Mouse (Mus musculus): ENCODE data around the gene Ces2f.
"Not testable (repeated sequence)": the region's sequence is repeated elsewhere in the genome, so short reads cannot be mapped to it uniquely, and the experiment has no call there.

The Ces2f gene

DNA sequence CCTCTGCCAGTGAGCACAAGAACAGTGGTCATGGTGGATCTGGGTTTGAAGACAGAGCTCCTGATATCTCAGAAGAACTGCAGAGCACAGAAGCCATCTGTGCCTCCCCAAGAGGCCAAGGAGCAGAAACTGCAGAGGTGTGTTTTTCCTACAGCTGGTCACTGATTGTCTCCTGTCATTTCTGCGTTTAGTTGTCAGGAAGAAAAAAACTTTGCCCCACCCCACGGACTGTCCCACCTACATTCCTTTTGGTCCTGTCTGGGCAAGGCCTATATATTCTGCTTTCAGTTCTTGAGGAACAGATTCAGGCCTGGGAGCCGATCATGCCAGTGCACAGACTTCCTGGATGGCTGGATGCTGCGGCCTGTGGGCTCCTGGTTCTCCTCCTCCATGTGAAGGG, at the start of gene Ces2f:
Gene Ces2f (plus strand): TSS at position 301 of the 400 bp plus-strand sequence.
- no peak for DNase-seq (ENCODE audit: low spot score)

DNA sequence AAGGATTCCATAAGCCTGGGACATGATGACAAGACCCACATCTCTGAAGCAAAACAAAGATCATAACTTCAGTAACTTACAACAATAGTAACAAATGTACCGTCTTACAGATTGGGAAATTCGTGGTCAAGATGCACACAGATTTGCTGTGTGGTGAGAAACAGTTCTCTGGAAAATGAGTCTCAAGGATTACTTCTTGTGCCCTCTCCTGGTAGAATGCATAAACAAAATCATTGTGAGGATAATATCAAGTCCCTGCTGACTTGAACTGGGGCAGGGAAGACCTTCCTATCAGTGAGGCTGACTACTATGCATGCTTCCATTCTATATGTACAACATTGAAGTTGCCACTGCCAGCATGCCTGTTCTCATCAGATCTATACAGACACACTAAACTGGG, 45.4 kb upstream of the Ces2f start:
- no peak for DNase-seq (ENCODE audit: low spot score)

DNA sequence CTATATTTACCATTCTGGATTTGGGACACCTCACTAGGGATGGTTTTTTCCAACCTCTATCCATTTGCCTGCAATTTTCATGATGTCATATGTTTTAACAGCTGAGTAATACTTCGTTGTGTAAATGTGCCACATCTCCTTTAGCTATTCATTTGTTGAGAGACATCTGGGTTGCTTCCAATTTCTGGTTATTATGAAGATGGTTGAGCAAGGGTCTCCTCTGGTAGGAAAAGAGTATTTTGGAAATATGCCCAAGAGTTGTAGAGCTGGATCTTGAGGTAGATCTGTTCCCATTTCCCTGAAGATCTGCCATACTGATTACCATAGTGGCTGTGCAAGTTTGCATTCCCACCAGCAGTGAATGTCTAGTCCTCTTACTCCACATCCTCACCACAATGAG, 40.0 kb upstream of the Ces2f start:
- no peak for DNase-seq (ENCODE audit: low spot score)

DNA sequence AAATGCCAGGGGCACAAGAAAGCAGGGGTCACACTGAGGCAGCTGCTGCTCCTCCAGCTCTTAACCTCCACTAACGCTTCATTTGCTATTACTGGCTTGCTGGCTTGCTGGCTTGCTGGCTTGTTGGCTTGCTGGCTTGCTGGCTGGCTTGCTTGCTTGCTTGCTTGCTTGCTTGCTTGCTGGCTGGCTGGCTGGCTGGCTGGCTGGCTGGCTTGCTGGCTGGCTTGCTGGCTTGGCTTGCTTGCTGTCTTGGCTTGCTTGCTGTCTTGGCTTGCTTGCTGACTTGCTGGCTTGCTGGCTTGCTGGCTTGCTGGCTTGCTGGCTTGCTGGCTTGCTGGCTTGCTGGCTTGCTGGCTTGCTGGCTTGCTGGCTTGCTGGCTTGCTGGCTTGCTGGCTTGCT, 38.1 kb upstream of the Ces2f start:
- not testable (repeated sequence) for DNase-seq (ENCODE audit: low spot score)

DNA sequence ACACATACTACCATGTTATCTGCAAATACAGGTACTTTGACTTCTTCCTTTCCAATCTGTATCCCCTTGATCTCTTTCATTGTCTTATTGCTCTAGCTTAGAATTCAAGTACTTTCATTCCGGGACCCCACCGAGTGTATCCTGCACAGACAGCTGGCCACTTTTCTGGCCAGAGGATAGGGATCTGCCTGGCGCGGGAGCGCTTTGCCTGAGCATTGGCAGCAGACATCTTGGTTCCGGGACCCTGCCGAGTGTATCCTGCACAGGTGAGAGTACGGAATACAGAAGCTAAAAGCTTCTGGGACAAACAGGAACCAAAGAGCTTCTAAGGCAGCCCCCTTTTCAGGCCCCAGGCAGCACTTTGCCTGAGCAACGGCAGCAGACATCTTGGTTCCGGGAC, 37.5 kb upstream of the Ces2f start:
- not testable (repeated sequence) for DNase-seq (ENCODE audit: low spot score)

DNA sequence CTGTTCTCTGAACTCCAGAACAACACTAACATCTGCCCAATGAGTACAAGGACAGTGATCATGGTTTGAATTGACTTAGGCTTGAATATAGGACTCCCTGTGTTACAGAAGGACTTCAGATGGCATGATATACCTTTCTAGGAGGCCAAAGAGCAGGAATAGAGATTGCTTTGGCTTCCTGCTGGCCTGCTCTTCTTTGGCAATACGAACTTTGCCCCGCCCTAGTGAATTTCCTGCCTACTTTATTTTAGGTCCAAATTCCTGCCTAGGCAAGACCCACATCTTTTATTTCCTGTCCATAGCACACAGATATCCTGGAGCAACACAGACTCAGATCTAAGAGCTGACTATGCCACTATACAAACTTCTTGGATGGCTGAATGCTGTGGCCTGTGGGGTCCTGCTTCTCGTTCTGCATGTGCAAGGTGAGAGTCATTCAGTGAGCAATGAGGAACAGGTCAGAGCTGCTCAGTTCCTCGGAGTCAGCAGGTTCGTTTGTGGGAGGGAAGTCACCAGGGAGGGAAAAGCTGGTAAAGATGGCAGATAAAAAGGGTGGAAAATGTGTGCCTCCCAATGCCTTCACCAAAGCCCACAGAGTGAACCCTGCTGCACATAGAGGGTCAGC, 21.1 kb upstream of the Ces2f start, which contains the start of gene Ces2e:
Gene Ces2e (plus strand): TSS at position 289 of the 625 bp plus-strand sequence.
- DNase-seq (ENCODE audit: low spot score) = no peak

DNA sequence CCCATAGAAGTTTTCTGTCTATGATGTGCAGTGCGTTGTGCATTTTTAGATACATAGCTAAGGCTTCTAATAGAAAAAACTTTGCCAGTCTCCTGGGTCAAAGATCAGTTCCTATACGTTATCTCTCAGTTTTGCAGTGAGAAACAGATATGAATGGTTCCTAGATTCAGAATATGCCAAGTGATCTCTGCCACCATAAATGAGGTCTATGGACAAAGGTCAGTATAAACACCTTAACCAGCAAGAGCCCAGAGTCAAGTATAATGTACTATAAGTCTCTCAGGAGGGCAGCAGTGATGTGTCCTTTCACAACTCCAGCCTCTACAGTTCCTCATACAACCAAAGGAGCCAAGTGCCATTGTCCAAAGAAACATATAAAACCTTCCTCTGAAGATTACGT, 19.9 kb upstream of the Ces2f start:
- DNase-seq (ENCODE audit: low spot score) = no peak

DNA sequence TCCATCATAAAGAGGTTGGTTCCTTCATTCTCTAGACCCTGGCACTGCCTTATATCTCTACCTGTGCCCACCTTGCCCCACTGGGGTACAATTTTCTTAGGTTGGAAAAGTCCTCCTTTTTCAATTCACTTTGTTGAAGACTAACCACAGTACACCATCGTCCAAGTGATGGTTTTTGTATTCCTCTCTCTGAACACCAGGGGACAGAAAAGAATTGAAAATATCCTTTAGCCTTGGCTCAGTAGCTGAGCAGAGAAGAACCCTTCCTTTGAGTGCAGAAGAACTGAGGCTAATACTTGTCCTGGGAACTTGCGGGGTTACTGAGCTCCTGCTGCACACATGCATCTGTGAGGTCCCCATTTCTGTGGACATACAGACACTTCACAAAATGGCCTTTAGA, 2.5 kb upstream of the Ces2f start:
- no peak for DNase-seq (ENCODE audit: low spot score)

DNA sequence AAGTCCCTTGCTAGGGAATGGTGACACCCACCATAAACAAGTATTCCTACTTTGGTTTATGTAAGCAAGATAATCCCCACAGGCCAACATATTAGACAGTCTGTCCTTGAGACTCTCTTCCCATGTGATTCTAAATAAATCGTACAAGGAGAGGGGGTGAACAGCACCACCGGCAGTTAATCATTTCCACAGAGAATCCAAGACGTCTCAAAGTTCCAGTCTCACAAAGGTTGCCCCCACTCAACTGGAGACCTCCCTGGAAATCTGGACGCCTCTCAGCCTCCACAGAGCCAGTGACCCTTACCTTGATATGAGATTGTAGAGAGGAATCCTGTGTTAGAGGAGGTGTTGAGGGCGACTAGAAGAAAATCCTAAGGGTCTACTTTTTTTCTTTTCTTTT, 1.9 kb downstream of the Ces2f start:
- DNase-seq (ENCODE audit: low spot score) = no peak

DNA sequence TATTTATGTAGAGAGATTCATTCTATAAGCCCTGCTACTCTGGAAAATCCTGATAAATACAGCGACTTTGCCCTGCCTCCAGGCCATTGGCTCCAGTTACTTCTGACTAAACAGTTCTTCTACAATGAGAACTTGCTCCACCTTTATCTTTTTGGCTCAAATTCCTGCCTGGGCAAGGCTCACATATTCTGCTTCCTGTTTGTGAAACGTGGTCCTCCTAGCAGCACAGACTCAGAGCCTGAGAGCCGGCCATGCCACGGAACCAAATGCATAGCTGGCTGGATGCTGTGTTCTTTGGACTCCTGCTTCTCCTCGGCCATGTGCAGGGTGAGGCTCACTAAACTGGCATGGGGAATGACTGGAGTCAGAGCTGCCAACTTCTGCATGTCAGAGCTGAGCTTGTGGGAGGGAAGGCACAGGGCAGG, 14.4 kb downstream of the Ces2f start, which contains the start of gene Ces2g:
Gene Ces2g (plus strand): TSS at position 182 of the 425 bp plus-strand sequence.
- DNase-seq (ENCODE audit: low spot score) = no peak

DNA sequence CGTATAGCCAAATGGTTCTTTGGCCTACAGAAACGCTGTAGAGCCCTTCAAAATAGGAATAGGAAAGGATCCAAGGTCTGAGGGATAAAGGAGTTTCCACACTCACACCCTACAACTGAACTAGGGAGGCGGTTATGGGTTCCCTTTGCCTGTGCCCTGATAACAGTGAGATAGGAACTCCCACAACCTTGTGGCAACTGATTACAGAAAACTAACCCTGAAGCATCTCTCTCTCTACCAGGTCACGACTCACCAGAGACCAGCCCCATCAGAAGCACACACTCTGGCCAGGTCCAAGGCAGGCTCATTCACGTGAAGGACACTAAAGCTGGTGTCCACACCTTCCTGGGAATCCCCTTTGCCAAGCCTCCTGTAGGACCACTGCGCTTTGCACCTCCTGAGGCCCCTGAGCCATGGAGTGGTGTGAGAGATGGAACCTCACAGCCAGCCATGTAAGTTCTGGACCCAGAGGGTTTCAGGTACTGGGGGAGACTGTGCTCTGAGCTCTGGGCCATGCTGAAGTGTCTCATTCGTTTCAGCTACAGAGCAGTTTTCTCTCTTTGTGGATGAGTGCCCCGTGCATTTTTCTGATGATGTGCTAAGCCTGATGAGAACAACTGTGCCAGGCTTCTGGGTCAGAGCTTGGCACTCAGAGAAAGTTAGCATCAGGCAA, 15.2 kb downstream of the Ces2f start:
- no peak for DNase-seq (ENCODE audit: low spot score)

DNA sequence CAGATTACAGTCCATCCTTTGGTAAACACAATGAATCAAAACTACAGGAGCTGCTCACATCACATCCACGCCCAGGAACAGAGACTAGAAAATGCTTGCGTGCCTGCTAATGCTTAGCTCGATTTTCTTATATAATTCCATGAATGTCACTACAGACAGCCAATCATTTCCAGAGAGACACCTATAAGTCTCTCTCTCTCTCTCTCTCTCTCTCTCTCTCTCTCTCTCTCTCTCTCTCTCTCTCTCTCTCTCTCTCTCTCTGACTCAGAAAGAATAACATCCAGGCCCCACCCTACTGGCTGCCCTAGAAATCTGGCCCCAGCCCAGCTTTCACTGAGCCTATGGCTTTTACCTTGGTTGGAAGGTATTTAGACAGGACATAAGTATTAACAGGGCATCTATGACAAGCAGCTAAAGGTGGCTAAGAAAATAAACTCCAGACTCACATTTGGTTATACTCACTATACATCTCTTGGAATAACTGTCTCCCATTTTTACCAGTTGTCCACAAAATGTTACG, 16.3 kb downstream of the Ces2f start:
- DNase-seq (ENCODE audit: low spot score) = no peak

DNA sequence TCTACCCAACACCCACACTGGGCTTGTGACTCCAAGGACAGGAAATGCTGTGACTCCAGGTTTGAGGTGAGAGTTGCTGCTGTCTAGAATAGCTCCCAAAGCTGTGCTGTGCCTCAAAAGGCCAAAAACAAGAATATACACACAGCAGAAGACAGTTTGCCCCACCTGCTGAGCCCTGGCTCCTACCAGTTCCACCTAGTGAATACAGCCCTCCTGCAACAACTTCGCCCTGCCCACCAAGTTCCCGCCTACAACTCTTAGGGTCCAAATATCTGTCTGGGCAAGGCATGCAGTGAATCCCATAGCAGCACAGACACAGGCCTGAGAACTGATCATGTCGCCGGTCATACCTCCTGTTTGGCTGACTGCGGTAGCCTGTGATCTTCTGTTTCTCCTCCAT, 37.0 kb downstream of the Ces2f start:
- no peak for DNase-seq (ENCODE audit: low spot score)

DNA sequence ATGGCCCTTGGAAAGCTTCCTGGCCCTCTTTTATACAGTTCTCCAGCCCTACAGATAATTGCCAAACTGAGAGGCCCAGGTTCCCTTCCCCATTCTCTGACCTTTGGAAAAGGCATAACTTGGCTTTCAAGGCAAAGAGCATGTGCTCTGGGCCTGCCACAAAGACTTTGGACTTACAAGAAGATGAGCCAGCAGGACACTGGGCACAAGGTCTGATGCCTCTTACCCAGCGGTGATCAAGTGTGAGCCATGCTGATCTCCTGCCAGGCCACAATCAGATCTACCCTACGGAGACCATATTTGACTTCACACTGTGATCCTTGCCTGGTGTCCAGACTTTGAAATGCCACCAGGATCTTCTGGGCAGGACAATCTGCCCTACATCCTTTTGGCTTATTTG, 37.8 kb downstream of the Ces2f start:
- no peak for DNase-seq (ENCODE audit: low spot score)

DNA sequence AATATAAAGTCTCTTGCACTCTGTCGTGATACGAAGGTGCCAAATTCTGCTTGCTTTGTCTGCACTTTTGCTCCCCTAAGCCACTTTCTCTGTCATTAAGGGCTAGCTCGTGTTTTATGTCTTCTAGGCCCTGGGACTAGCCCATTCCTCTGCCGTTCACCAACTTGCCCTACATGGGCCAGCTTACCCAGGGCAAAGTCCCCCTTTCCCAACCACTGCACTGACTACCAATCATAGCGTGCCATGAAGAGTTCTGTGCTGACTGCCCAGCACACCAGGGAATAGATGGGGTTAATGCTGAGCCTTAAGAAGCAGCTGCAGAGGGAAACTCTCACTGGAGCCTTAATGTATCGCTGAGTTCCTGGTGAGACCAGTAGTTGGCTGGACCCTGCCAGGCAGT, 51.0 kb downstream of the Ces2f start:
- DNase-seq (ENCODE audit: low spot score) = no peak

DNA sequence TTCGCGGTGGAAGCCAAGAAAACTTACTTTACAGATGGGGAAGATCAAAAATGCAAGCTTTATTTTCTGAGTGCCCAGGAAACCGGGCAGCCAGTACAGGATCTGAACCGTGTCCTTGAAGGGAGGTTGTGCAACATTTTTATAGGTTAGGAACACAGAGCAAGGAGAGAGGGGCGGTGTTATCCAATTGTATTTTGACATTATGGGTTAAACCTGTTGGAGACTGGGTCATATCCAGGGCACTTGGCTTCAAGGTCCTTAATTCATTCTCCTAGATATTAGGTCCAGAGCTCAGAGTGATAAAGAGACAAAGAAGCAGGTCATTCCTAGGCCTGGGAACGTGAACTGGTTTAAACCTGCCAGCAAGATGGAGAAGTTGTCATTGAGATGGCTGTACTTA, 52.0 kb downstream of the Ces2f start:
- DNase-seq (ENCODE audit: low spot score) = no peak

DNA sequence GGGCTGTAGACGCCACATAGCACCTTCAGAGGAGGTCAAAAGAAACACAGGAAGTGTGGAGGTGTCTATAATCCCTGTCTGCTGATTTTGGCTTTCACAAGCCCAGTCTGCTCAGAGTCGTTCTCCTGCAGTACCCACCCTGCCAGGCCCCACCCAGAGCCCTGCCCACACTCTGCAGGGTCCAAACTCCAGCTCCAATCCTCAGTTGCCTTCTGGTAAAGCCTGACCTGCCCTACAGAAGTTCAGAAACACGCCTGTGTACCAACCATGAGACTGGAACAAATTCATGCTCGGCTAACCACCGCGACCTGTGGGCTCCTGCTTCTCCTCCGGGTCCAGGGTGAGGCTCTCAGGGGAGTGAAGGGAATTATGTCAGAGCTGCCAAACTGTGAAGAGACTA, 53.4 kb downstream of the Ces2f start, which contains the start of gene Ces2h:
Gene Ces2h (plus strand): TSS at position 268 of the 400 bp plus-strand sequence.
- no peak for DNase-seq (ENCODE audit: low spot score)
